Mouse (Mus musculus) mouse embryonic stem cell (cell line): Measurements from ENCODE around the gene Ttyh3.

Source experiments
- in situ Hi-C, 2 experiments: fragments of 300-500 bp; cut with MboI; formaldehyde crosslinking; loops; 1 replicate in 1 of 2; 3 replicates in 1 of 2; pipeline ENCODE4 v1.14.3; 2019 to 2020; ENCODE audit warnings: low sequenced_read_pairs in 2 of 2, low pct_unique_long_range_greater_than_20kb in 1 of 2, mixed read lengths in 1 of 2; ENCODE audit not compliant: unreplicated experiment in 1 of 2

Ttyh3 gene

DNA sequence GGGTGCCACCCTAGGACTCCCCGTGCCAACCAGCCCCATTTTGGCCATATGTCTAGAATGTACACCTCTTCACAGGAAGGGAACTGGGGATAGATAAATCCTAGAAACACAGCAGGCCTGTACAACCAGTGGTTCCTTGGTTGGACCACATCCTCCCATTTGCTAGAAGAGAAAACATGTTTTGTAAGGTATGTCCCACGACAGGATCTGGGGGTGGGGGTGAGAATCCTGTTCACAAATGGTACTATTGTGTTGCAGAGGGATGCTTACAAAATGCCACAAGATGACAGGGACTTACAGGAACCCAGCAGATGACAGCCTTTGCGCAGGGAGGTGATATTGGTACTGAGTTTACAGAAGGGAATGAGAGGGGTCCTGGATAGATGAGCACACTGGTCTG, 10.8 kb downstream of the Ttyh3 start:
- in situ Hi-C loops, result no loop called here

DNA sequence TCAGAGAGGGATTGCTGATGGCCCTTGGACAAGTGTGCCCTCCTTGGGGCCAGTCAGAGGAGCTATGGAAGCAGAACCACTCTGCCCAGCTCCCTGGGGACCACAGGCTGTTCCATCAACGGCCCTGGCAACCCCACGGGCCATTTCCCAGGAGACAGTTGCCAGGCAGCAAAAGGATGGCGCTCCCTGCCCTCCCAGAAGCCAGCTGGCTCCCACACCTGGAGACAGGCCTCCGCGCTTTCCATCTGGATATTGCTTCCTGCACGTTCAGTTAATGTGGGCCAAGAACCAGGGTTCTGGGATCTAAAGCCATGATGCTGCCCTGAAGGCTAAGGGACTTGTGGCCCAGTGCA, 11.8 kb downstream of the Ttyh3 start:
- in situ Hi-C loops, result no loop called here

GRCm38 (mm10) chr5:140636316-140637057, 12.3 kb downstream of the Ttyh3 start:
- in situ Hi-C loops, result no loop called here

DNA sequence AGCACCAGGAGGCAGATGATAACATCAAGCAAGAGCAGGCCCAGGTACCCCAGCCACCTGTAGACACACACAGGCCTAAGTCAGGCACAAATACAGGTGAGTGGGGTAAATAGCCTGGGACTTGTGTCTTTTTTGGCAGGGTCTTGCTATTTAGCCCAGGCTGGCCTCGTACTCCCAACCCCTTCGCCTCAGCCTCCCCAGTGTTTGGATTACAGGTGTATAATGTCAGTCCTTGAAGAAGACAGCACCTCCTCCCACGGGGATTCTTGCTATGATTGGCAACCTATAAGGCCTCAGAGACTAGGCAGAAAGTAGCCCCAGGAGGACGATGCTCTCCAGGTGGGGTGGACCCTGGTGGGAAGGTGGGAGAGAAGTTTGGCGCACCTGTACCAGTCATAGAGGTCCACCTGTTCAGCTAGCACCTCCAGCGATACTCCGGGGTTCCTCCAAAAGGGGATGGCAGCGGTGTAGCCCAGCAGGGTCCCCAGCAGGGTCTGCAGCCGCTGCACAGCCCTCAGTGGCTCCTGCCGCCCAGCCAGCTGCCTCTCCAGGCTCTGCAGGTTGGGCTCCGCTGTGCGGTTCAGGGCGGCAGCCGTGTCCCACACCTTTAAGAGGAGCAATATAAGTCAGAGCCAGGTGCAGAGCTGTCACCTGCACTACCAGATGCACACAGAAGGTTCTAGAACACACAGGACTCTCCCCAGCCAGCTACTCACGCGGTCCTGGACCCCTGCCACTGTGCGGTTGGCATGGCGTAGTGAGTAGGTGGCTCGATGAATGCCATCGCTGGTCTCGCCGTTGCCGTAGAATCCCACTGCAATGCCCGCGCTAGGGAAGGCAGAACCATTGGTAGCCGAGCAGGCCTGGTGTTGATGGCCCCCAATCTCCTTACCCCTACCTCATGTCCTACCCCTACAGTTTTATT, 13.8 kb downstream of the Ttyh3 start:
- in situ Hi-C loops, result no loop called here

DNA sequence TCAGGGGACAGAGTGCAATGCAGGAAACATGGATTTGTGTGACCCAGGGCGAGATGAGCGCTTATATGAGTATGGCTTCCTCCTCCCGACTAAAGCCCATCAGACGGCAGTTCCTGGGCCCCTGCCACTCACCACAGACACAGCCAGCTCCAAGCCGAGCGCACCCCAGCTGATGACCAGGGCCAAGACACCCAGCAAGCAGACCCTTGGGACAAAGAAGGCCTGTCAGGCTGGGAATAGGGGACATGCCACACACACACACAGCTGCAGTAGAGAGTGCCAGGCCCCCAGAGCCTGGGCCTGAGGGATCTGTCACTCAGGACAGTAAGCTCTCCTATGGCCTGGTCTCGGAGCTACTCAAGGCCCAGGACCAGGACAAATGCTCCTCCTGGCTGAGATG, 15.4 kb downstream of the Ttyh3 start:
- in situ Hi-C loops, result no loop called here

- in situ Hi-C loops, result no loop called here
Measured at GRCm38 (mm10) chr5:140628995-140629394, 19.8 kb downstream of the Ttyh3 start.

GRCm38 (mm10) chr5:140627580-140627979, 21.3 kb downstream of the Ttyh3 start:
- in situ Hi-C loops, result no loop called here

GRCm38 (mm10) chr5:140624961-140625360, 23.9 kb downstream of the Ttyh3 start:
- in situ Hi-C loops, result no loop called here

- in situ Hi-C loops, result no loop called here
Measured at GRCm38 (mm10) chr5:140624238-140624637, 24.6 kb downstream of the Ttyh3 start.

DNA sequence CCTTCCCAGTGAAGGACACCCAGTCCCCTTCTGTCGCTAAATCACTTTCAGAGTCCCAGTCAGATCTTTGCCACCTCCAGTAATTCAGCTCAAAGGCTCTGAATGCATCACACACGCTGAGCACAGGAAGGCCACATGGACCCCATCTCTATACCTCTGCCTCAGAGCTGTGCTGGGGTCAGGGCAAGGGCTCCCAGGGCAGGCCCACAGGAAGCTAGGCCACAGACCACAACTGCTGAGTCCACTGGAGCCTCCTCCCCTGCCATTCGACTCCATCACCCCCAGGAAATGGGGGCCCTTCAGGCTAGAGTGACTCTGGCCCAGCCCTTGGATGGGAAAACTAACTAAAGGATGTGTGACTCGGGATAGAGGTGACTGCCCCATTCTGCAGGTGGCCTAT, 25.0 kb downstream of the Ttyh3 start:
- in situ Hi-C loops, result no loop called here

DNA sequence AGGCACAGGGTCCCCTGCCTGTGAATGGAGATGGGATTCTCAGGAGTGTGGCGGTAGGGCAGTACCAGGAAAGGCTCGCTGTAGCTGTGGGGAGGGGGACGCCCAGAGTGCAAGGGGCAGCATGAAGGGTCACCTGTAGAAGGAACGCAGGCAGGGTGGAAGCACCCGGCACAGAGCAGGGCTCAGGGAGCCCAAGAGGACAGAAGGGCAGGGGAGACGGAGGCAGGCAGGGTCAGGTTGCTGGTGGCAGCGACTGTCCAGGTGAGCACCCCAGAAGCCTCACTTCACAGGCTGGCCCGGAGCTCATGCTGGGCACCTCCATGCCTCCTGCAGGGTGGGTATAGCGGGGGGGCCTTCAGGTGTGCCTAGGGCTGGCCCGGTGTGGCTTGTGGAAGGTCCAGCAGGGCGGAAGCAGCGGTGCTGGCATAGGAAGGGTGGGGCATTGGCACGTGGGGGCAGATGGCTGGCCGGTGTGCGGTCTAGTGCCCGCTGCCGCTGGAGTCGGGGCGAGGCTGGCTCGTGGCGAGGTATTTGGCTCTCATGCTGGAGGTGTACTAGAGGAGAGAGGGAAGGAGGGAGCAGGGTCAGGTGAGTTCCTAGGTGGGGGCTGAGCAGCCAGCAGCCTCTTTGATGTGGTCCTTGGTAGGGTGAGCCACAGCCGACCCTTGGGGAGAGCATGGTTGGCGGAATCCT, 25.7 kb downstream of the Ttyh3 start:
- in situ Hi-C loops, result no loop called here

GRCm38 (mm10) chr5:140621517-140621916, 27.3 kb downstream of the Ttyh3 start:
- in situ Hi-C loops, result no loop called here

DNA sequence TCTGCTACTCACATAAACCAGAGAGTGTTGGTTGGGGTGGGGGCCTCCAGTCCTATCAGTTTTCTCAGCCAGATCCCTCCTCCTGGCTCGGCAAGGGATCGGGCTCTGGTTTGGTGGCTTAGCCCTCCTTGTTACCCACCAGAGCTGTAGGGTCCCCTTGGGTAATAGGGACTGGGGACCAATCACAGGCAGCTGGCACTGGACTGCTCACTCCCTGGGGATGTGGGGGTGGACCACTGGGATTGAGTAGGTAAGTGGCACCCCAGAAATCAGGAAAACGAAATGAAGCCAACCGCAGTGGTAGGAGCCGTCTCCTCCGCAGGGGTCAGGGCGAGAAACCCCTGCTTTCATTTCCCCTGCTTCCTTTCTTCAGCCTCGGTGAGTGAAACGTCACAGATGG, 27.7 kb downstream of the Ttyh3 start:
- in situ Hi-C loops, result no loop called here

GRCm38 (mm10) chr5:140619895-140620736, 28.7 kb downstream of the Ttyh3 start:
- in situ Hi-C loops, result loop anchor here (5.0 to 10.0 kb wide), 3 partner anchors 78 to 145 kb away; no protein-coding TSS in a partner anchor

DNA sequence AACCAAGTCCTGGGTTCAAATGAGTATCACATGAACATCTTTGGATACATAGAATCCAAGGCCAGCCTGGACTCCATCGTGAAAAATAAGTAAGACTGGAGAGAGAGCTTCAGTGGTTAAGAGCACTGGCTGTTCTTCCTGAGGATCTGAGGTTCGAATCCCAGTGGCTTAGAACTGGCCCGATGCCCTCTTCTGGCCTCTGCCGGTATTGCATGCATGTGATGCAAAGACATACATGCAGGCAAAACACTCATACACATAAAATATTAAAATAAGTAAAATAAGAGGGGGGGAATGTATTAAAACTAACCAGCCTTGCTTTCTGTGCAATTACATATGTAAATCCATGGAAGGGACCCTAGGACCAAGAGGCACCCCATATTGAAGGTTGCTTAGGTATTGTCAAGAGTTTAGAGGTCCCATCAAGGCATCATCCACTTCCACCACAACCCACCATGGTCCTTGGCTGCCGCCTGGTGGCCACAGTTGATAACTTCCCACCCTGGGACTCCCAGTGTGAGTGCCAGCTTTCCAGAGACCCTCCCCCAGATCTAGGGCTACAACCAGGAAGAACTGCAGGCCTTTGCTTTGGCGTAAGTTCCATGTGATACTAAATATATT, 29.6 kb downstream of the Ttyh3 start:
- in situ Hi-C loops, result loop anchor here (5.0 to 10.0 kb wide), 3 partner anchors 77 to 144 kb away; no protein-coding TSS in a partner anchor

DNA sequence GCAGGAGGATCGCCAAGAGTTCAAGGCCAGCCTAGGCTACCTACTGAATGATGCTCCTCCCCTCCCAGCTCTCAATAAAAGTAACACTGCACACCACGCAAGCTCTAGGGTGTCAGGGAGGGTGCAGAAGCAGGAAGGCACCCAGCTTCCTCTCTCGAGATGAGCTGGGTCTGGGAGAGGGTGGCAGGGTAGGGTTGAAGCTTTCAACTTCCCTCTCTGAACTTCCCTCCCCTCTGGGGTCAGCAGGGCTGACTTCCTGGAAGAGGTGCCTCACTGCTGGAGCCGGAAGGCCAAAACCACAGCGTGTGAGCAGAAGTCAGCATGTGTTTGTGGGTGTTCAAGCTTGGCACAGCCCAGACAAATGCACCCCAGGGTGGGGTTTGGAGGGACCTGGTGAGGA, 31.1 kb downstream of the Ttyh3 start:
- in situ Hi-C loops, result loop anchor here (5.0 to 10.0 kb wide), 3 partner anchors 75 to 143 kb away; no protein-coding TSS in a partner anchor

DNA sequence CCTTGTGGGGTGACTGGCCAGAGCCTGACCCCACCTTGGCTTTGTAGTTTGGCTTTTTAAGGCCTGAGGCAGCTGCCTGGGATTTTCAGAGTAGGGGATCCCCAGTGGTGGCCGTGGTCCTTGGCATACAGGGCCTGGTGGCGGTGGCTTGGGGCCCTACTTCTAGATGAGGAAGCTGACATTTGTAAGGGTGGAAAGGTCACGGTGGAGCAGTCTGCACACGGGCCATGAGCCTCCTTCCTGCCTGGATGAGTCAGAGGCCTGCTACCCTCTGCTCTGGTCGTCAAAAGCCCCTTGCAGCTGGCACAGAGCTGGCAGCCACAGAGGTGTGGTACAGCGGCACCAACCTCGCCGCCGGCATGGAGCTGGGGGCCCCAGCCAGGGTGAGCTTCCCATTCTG, 32.1 kb downstream of the Ttyh3 start:
- in situ Hi-C loops, result loop anchor here (5.0 to 10.0 kb wide), 3 partner anchors 74 to 142 kb away; no protein-coding TSS in a partner anchor

- in situ Hi-C loops, result loop anchor here (5.0 to 10.0 kb wide), 3 partner anchors 74 to 141 kb away; no protein-coding TSS in a partner anchor
Measured at GRCm38 (mm10) chr5:140616110-140616503, 32.7 kb downstream of the Ttyh3 start.
